Mouse (Mus musculus): ENCODE data around the gene Tmem117. TPM values are rescaled to one million over a fixed set of nuclear protein-coding genes. Genes with fewer than 3 reads are reported as not detected.

Gene Tmem117
- total and polyA plus RNA-seq, 2 experiments from 2014 or later: 11.6 to 13.8 TPM

DNA sequence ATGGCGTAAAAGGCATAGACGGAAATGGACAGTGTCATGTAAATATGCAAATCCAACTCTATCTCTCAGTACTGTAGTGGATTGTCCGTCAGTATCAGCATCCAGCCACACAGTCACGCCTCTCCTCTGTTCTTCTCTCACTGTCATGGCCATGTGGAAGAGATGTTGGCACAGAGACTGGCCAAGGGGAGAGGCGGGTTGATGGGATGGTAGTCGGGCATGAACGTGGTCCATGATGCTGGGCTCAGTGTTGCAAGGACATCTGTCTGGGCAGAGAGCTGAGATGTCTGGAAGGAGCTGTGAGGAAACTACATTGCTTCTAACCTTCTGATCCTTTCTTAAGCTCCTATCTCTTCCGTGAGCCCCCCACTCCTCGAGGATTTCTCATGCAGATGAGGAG lies 413.4 kb downstream of the Tmem117 start:
- H3K4me3 ChIP-seq (ENCODE audit: low read depth, low read length): no peak overlapping the region
- WGBS: 86% methylated on average over 9 of the region's 9 CpGs
- no peak overlapping the region for H3K4me2 ChIP-seq (ENCODE audit: low read depth)
- ATAC-seq: no peak
- no peak for DNase-seq
- no peaks in the 10 kb centered on the region for H3K36me3 ChIP-seq (ENCODE audit: insufficient read depth)
- TF ChIP-seq CTCF (IDR thresholded peaks at IDR 0.05; ENCODE audit: low read depth): no peak
- H3K9ac ChIP-seq: no peak overlapping the region
- no peak overlapping the region for H3K27ac ChIP-seq (ENCODE audit: low read depth, low read length)
- no peaks in the 10 kb centered on the region for H3K9me3 ChIP-seq (ENCODE audit: low read length)
- H3K27me3 ChIP-seq (ENCODE audit: insufficient read depth, low read length): no peaks in the 10 kb centered on the region
- H3K4me1 ChIP-seq (ENCODE audit: insufficient read depth): no peaks in the 10 kb centered on the region

DNA sequence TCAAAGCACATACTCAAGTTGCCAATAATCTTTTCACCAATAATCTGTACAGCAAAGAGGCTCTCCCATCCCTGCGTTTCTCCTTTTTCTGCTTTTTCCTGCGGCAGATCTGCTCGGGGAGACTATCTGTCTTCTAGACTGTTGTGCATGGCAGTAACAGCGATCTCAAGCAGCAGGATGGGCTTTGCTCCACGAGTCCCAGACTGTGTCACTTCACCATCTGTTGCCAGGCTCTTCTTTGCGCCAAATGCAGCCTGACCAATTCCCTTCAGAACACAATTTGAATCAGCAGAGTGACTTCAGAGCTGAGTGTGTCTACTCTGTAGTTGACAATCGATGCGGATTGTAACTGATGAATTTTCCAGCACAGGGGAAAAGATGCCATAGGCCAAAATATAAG lies 415.0 kb downstream of the Tmem117 start:
- H3K9me3 ChIP-seq (ENCODE audit: low read length): no peaks in the 10 kb centered on the region
- H3K27ac ChIP-seq (ENCODE audit: low read depth, low read length): peak overlapping the region; percentile 45; the same call in 1 of the 2 replicates
- DNase-seq: peak; percentile 76
- H3K4me3 ChIP-seq (ENCODE audit: low read depth, low read length): no peak overlapping the region
- H3K9ac ChIP-seq: no peak overlapping the region
- no peaks in the 10 kb centered on the region for H3K4me1 ChIP-seq (ENCODE audit: insufficient read depth)
- no peaks in the 10 kb centered on the region for H3K36me3 ChIP-seq (ENCODE audit: insufficient read depth)
- no peaks in the 10 kb centered on the region for H3K27me3 ChIP-seq (ENCODE audit: insufficient read depth, low read length)
- peak; percentile 79 for ATAC-seq
- 0 out of 2 replicates have a peak overlapping the region, but pooled peaks have one; percentile 8 for H3K4me2 ChIP-seq (ENCODE audit: low read depth)
- TF ChIP-seq CTCF (IDR thresholded peaks at IDR 0.05; ENCODE audit: low read depth): no peak
- WGBS: 53% methylated on average over 8 of the region's 8 CpGs

DNA sequence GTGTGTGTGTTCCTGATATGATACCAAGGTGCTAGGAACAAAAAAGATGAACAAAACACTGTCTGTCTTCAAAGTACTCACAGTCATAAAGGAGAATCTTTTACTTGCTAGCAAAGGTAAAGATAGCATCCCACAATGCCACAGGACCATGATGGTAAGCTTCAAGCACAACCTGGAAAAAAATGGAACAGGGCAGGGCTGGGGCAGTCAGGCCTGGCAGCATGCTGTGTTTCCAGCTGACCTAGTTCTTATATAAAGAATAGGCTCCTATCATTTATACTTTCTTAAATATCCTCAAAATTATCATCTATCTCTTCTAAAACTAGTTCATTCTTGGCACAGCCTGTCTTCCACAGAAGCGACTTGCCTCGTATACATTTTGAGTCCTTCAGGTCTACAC lies 418.5 kb downstream of the Tmem117 start:
- no peaks in the 10 kb centered on the region for H3K36me3 ChIP-seq (ENCODE audit: insufficient read depth)
- 67% methylated on average over 2 of the region's 2 CpGs for WGBS

DNA sequence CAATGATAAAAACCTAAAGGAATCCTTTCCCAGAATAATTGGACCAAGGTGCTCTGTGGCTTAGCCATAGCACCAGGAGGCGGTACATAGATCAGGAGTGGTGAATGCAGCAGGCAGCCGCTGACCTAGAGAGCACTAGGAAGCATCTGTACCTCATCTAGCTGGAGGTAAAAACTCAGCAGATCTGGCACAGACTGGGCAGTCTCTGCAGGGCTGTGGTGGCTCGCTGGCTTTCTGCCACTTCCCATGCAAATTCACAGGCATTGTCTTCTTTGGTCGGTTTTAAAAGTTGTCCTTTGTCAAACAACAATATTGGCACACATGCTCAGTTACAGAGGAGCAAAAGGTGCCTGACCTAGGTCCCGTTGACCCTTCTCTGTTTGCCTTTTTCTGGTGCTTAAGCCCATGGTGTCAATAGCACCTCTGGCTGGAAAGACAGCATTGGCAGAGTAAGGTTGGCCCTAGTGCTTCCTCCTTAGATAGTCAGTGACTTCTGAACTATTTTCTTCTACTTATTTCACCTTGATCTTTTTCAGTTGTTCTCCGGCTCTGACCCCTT lies 420.2 kb downstream of the Tmem117 start:
- Histone ChIP-seq H3K27me3 (ENCODE audit: insufficient read depth, low read length) (no peaks in the 10 kb centered on the region), H3K9me3 (ENCODE audit: low read length) (no peaks in the 10 kb centered on the region), H3K36me3 (ENCODE audit: insufficient read depth) (no peaks in the 10 kb centered on the region), H3K9ac (no peak overlapping the region), H3K4me1 (ENCODE audit: insufficient read depth) (no peaks in the 10 kb centered on the region), H3K27ac (ENCODE audit: low read depth, low read length) (no peak overlapping the region), H3K4me3 (ENCODE audit: low read depth, low read length) (no peak overlapping the region), H3K4me2 (ENCODE audit: low read depth) (no peak overlapping the region)
- DNase-seq (no peak), ATAC-seq (no peak)
- no peak for TF ChIP-seq CTCF (IDR thresholded peaks at IDR 0.05; ENCODE audit: low read depth)
- WGBS: 66% methylated on average over 6 of the region's 6 CpGs

More for the DNA sequence above, 418.5 kb downstream of the Tmem117 start:
- TF ChIP-seq CTCF (IDR thresholded peaks at IDR 0.05; ENCODE audit: low read depth): no peak
- no peak overlapping the region for H3K4me3 ChIP-seq (ENCODE audit: low read depth, low read length)
- no peaks in the 10 kb centered on the region for H3K4me1 ChIP-seq (ENCODE audit: insufficient read depth)
- no peaks in the 10 kb centered on the region for H3K9me3 ChIP-seq (ENCODE audit: low read length)
- no peak overlapping the region for H3K4me2 ChIP-seq (ENCODE audit: low read depth)
- H3K9ac ChIP-seq: no peak overlapping the region
- no peak for ATAC-seq
- DNase-seq: no peak
- H3K27ac ChIP-seq (ENCODE audit: low read depth, low read length): no peak overlapping the region
- H3K27me3 ChIP-seq (ENCODE audit: insufficient read depth, low read length): no peaks in the 10 kb centered on the region

DNA sequence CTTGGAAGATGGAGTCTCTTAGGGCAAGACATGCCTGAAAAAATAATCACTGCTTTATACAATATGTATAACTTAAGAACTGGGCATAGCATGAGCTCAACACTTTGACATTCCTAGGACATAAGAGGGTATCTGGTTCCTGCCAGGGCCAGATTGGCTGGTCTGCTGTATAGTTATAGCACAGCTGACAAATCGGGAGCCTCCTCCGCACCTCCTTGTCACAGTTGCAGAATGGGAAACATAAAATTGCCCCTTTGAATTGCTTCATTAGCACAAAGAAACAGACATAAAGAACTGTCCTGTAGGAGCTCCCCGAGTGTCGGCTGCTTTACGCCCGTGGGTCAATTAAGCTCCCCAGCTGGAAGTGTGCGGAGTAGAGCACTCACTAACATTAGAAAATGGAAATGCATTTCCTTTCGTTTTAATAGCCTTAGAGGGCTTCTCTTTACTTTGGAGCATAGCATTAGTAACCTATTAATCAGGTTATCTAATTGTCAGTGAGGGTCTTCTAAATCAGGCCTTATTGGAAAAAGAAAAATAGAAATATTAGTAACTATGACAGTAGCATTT lies 426.1 kb downstream of the Tmem117 start:
- no peaks in the 10 kb centered on the region for H3K9me3 ChIP-seq (ENCODE audit: low read length)
- 28% methylated on average over 8 of the region's 8 CpGs for WGBS
- H3K27me3 ChIP-seq (ENCODE audit: insufficient read depth, low read length): no peaks in the 10 kb centered on the region
- ATAC-seq: no peak
- no peak overlapping the region for H3K27ac ChIP-seq (ENCODE audit: low read depth, low read length)
- H3K4me1 ChIP-seq (ENCODE audit: insufficient read depth): no peaks in the 10 kb centered on the region
- no peak for TF ChIP-seq CTCF (IDR thresholded peaks at IDR 0.05; ENCODE audit: low read depth)
- H3K4me2 ChIP-seq (ENCODE audit: low read depth): no peak overlapping the region
- H3K4me3 ChIP-seq (ENCODE audit: low read depth, low read length): no peak overlapping the region
- no peak for DNase-seq
- no peak overlapping the region for H3K9ac ChIP-seq
- H3K36me3 ChIP-seq (ENCODE audit: insufficient read depth): no peaks in the 10 kb centered on the region

DNA sequence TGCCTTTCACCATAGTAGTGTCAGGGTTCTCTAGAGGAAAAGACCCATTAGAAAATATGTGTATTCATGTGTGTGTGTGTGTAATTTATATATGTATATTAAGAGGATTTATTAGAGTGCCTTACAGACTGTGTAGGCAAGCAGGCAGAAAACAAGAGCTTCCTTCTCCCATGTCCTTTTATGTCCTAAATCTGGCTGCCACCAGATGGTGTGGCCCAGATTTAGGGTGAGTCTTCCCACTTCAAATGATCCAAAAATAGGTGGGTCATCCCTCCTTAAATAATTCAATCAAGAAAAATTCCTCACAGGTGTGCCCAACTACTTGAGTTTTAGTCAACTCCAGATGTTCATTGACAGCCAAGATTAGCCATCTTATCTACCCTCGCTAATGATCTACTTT lies 439.0 kb downstream of the Tmem117 start:
- DNase-seq (no peak), ATAC-seq (no peak)
- H3K4me3 ChIP-seq (ENCODE audit: low read depth, low read length): no peak overlapping the region
- H3K27ac ChIP-seq (ENCODE audit: low read depth, low read length): no peak overlapping the region
- WGBS: 91% methylated on average over 1 of the region's 1 CpGs
- H3K27me3 ChIP-seq (ENCODE audit: insufficient read depth, low read length): no peaks in the 10 kb centered on the region
- TF ChIP-seq CTCF (IDR thresholded peaks at IDR 0.05; ENCODE audit: low read depth): no peak
- H3K36me3 ChIP-seq (ENCODE audit: insufficient read depth): no peaks in the 10 kb centered on the region
- no peak overlapping the region for H3K9ac ChIP-seq
- H3K9me3 ChIP-seq (ENCODE audit: low read length): no peaks in the 10 kb centered on the region
- no peak overlapping the region for H3K4me2 ChIP-seq (ENCODE audit: low read depth)
- no peaks in the 10 kb centered on the region for H3K4me1 ChIP-seq (ENCODE audit: insufficient read depth)

DNA sequence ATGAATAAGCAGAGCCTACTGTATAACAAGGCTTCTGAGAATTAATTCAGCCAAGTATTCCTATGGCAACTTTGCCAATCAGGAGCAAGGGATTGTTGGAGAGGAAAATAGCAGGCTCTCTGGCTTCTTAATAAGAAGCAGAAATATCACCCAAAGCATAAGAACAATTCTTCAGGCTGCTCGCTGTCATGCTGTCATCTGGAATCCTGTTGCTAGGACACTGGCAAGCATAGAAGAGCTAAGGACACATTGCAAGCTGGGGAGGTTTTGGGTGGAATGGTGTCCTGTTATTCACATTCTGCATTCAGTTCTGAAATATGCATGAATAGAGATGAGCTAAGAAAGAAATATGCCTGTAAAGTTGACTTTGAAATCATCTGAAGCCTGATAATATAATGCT lies 439.8 kb downstream of the Tmem117 start:
- ATAC-seq (peak; percentile 48; the same call in 1 of the 2 replicates), DNase-seq (peak; percentile 26)
- Histone ChIP-seq H3K9ac (no peak overlapping the region), H3K4me1 (ENCODE audit: insufficient read depth) (no peaks in the 10 kb centered on the region), H3K27ac (ENCODE audit: low read depth, low read length) (no peak overlapping the region), H3K27me3 (ENCODE audit: insufficient read depth, low read length) (no peaks in the 10 kb centered on the region), H3K9me3 (ENCODE audit: low read length) (no peaks in the 10 kb centered on the region), H3K4me2 (ENCODE audit: low read depth) (no peak overlapping the region), H3K4me3 (ENCODE audit: low read depth, low read length) (no peak overlapping the region), H3K36me3 (ENCODE audit: insufficient read depth) (no peaks in the 10 kb centered on the region)
- TF ChIP-seq CTCF (IDR thresholded peaks at IDR 0.05; ENCODE audit: low read depth): no peak
- 51% methylated on average over 1 of the region's 1 CpGs for WGBS

Measured in forebrain, postnatal 0 days (tissue).